Mouse (Mus musculus) stomach, embryonic 16.5 days (tissue): ENCODE results near the gene Spock1. TPM values are rescaled to one million over a fixed set of nuclear protein-coding genes. Genes with fewer than 3 reads are reported as not detected.

Experiments used
- polyA plus RNA-seq: library from polyadenylated mRNA; unstranded; fragments of >200 nt; fragmentation: Nextera tagmentation; extraction: Ambion mirVana; gene quantifications from 2 replicates; pipeline ENCODE4 v1.2.1, GENCODE M21; 2015

The Spock1 gene
- polyA plus RNA-seq, 1 experiment from 2014 or later = 2.8 TPM

Other genes starting within 250 kb of the Spock1 start
- gene Klhl3, start 205.3 kb upstream of the Spock1 start, polyA plus RNA-seq = 2.8 and 2.9 TPM in 2 replicates
- gene Hnrnpa0, start 220.2 kb upstream of the Spock1 start, polyA plus RNA-seq = 20.2 and 21.7 TPM in 2 replicates
- gene Idnk, start 249.3 kb upstream of the Spock1 start, polyA plus RNA-seq = 36.8 and 41.7 TPM in 2 replicates